Comparison of ENCODE assay signal across 8 mouse cellular contexts in the genomic region with DNA sequence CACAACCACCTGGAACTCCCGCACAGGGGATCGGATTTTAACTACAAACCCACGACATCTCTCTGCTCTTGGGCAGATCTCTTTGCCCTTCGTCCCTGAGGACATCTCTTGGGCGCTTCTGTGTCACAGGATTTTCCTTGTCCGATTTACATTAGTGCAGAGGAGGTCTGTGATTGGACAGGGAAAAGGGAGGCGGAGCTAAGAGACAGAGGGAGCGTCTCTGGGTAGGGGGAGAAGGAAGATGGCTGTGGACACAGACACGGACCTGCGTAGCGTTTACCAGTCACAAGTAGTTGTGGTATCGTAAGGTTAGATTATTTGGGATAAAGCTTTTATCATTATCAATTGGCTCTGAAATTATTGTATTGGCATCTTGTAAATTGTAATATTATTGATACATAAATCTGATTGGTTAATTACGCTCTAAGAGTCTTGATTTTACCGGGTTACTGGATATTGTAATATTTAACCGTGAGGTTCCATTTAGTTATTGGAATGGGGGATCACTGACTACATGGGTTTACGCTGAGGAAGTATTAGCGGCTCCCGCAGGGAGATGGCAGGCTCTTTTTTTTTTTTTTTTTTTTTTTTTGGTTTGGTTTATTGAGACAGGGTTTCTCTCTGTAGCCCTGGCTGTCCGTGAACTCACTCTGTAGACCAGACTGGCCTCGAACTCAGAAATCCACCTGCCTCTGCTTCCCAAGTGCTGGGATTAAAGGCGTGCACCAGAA. TPM values are rescaled to one million over a fixed set of nuclear protein-coding genes. Genes with fewer than 3 reads are reported as not detected.
A peak's percentile ranks its signal among the peaks of the same experiment; 100 is the strongest.
DNase-seq lines count a peak whose midpoint lies in the region; ATAC-seq and TF ChIP-seq lines count a peak whose summit lies in the region.

No protein-coding gene starts in this region.

- H3K4me2 ChIP-seq in lung, embryonic 15.5 days: peak overlapping the region; percentile 43
- peak overlapping the region; percentile 6; the same call in 1 of the 2 replicates for H3K4me2 ChIP-seq in limb, embryonic 14.5 days (replicated peaks; ENCODE audit: low read depth, low read length, severe bottlenecking)
- H3K4me2 ChIP-seq in stomach, postnatal 0 days (replicated peaks; ENCODE audit: low read depth): 0 out of 2 replicates have a peak overlapping the region, but pooled peaks have one; percentile 29

- no peaks in the 10 kb centered on the region for H3K27me3 ChIP-seq in lung, embryonic 15.5 days
- H3K27me3 ChIP-seq in forebrain, embryonic 10.5 days (ENCODE audit: poor library complexity, severe bottlenecking): no peaks in the 10 kb centered on the region
- H3K27me3 ChIP-seq in limb, embryonic 14.5 days (ENCODE audit: control insufficient read depth, insufficient read depth, low read length): no peaks in the 10 kb centered on the region
- H3K27me3 ChIP-seq in stomach, postnatal 0 days (ENCODE audit: control insufficient read depth, insufficient read depth, low read length): no peaks in the 10 kb centered on the region

- peak; percentile 69; the same call in 1 of the 2 replicates for ATAC-seq in lung, embryonic 15.5 days (ENCODE audit: borderline replicate concordance, extremely low read depth, low FRiP score, low TSS enrichment)
- no peak for ATAC-seq in limb, embryonic 14.5 days (ENCODE audit: low FRiP score, low read depth)
- no peak for ATAC-seq in stomach, postnatal 0 days (ENCODE audit: low FRiP score, low TSS enrichment)

- TF ChIP-seq EP300 in stomach, postnatal 0 days (optimal IDR thresholded peaks at IDR 0.05): no peak

- no peaks in the 10 kb centered on the region for H3K4me1 ChIP-seq in lung, embryonic 15.5 days
- no peaks in the 10 kb centered on the region for H3K4me1 ChIP-seq in lung, adult 2 months (ENCODE audit: control insufficient read depth, insufficient read depth, low read length)
- peaks cover 4% of the 10 kb centered on the region for H3K4me1 ChIP-seq in forebrain, embryonic 10.5 days
- H3K4me1 ChIP-seq in limb, embryonic 14.5 days (ENCODE audit: control insufficient read depth, insufficient read depth, low read length): no peaks in the 10 kb centered on the region
- no peaks in the 10 kb centered on the region for H3K4me1 ChIP-seq in stomach, postnatal 0 days (replicated peaks; ENCODE audit: control insufficient read depth, insufficient read depth)

- DNase-seq in lung, adult 2 months: no peak
- peak; percentile 40 for DNase-seq in forebrain, embryonic 10.5 days (ENCODE audit: extremely low spot score, low spot score)
- no peak for DNase-seq in limb, embryonic 14.5 days (ENCODE audit: low spot score)
- no peak for DNase-seq in stomach, postnatal 0 days (ENCODE audit: low spot score)
- DNase-seq in frontal cortex, postnatal 36 days (ENCODE audit: low spot score in 2 of 2): no peak
- DNase-seq in layer of hippocampus, postnatal 25 days (ENCODE audit: extremely low spot score in 1 of 2, low spot score in 1 of 2): no peak
- no peak for DNase-seq in right cerebral cortex, postnatal 4 days

- no peak overlapping the region for H3K9ac ChIP-seq in lung, embryonic 15.5 days
- no peak overlapping the region for H3K9ac ChIP-seq in limb, embryonic 14.5 days (ENCODE audit: low read depth, low read length, severe bottlenecking)
- no peak overlapping the region for H3K9ac ChIP-seq in stomach, postnatal 0 days (ENCODE audit: low read length)

- TF ChIP-seq POLR2A in lung, adult 2 months (IDR thresholded peaks at IDR 0.05; ENCODE audit: borderline replicate concordance, extremely low read depth, low read depth, low read length): no peak
- TF ChIP-seq POLR2A in limb, embryonic 14.5 days (IDR thresholded peaks at IDR 0.05; ENCODE audit: borderline replicate concordance, extremely low read depth, insufficient read depth, insufficient read length): no peak

- no peaks in the 10 kb centered on the region for H3K9me3 ChIP-seq in lung, embryonic 15.5 days
- H3K9me3 ChIP-seq in forebrain, embryonic 10.5 days: no peaks in the 10 kb centered on the region
- H3K9me3 ChIP-seq in limb, embryonic 14.5 days (ENCODE audit: control insufficient read depth, low read length): no peaks in the 10 kb centered on the region
- H3K9me3 ChIP-seq in stomach, postnatal 0 days (ENCODE audit: control insufficient read depth, low read length): no peaks in the 10 kb centered on the region

- 0 out of 2 replicates have a peak overlapping the region, but pooled peaks have one; percentile 4 for H3K4me3 ChIP-seq in lung, embryonic 15.5 days
- H3K4me3 ChIP-seq in lung, adult 2 months (replicated peaks; ENCODE audit: extremely low read depth, low read depth, low read length): no peak overlapping the region
- H3K4me3 ChIP-seq in forebrain, embryonic 10.5 days: peak overlapping the region; percentile 40
- H3K4me3 ChIP-seq in limb, embryonic 14.5 days (replicated peaks; ENCODE audit: low read length): no peak overlapping the region
- no peak overlapping the region for H3K4me3 ChIP-seq in stomach, postnatal 0 days (ENCODE audit: low read depth, low read length)

- H3K36me3 ChIP-seq in lung, embryonic 15.5 days: no peaks in the 10 kb centered on the region
- H3K36me3 ChIP-seq in forebrain, embryonic 10.5 days (replicated peaks): no peaks in the 10 kb centered on the region
- no peaks in the 10 kb centered on the region for H3K36me3 ChIP-seq in limb, embryonic 14.5 days (ENCODE audit: control insufficient read depth, insufficient read depth, low read length)
- H3K36me3 ChIP-seq in stomach, postnatal 0 days (ENCODE audit: control insufficient read depth, insufficient read depth, low read length): no peaks in the 10 kb centered on the region

- TF ChIP-seq CTCF in lung, adult 2 months (IDR thresholded peaks at IDR 0.05; ENCODE audit: insufficient read depth, low read length): no peak
- TF ChIP-seq CTCF in stomach, postnatal 0 days (IDR thresholded peaks at IDR 0.05; ENCODE audit: low read depth): no peak

- H3K27ac ChIP-seq in lung, embryonic 15.5 days: no peak overlapping the region
- no peak overlapping the region for H3K27ac ChIP-seq in forebrain, embryonic 10.5 days
- no peak overlapping the region for H3K27ac ChIP-seq in limb, embryonic 14.5 days (replicated peaks; ENCODE audit: low read depth, low read length)
- no peak overlapping the region for H3K27ac ChIP-seq in stomach, postnatal 0 days (replicated peaks)

- WGBS in lung, embryonic 15.5 days: 31% methylated on average over 21 of the region's 21 CpGs
- WGBS in lung, adult 2 months: 39% methylated on average over 21 of the region's 21 CpGs
- 39% methylated on average over 21 of the region's 21 CpGs for WGBS in forebrain, embryonic 10.5 days
- WGBS in limb, embryonic 14.5 days: 42% methylated on average over 21 of the region's 21 CpGs
- 30% methylated on average over 21 of the region's 21 CpGs for WGBS in stomach, postnatal 0 days

RNA-seq across cellular contexts. Expression of a gene that starts 7.3 kb away (rescaled TPM):
- polyA plus RNA-seq in lung, embryonic 15.5 days (2015; fragmentation: Nextera tagmentation; extraction: Ambion mirVana): 0.49 and 0.52 TPM in 2 replicates
- polyA plus RNA-seq in lung, adult 2 months (2012; rRNA removed): 4.6 and 5.9 TPM in 2 replicates
- 0.11 and 0.21 TPM in 2 replicates for polyA plus RNA-seq in forebrain, embryonic 10.5 days (2016; fragmentation: Nextera tagmentation; extraction: Ambion mirVana)
- 0.47 and 0.64 TPM in 2 replicates for polyA plus RNA-seq in limb, embryonic 14.5 days (2012; rRNA removed)
- 0.81 and 0.83 TPM in 2 replicates for polyA plus RNA-seq in limb, embryonic 14.5 days (2014; fragmentation: Nextera tagmentation; extraction: Ambion mirVana)
- 1.4 and 1.6 TPM in 2 replicates for polyA plus RNA-seq in stomach, postnatal 0 days (2015; fragmentation: Nextera tagmentation; extraction: Ambion mirVana)
- under 1 TPM; 0.28 to 0.42 TPM for total RNA-seq in layer of hippocampus, postnatal 25 days (2021)

RNA-seq across cellular contexts. Expression of a gene that starts 21.0 kb away (rescaled TPM):
- 2.7 and 2.8 TPM in 2 replicates for polyA plus RNA-seq in lung, embryonic 15.5 days (2015; fragmentation: Nextera tagmentation; extraction: Ambion mirVana)
- 3.2 and 9.1 TPM in 2 replicates for polyA plus RNA-seq in lung, adult 2 months (2012; rRNA removed)
- polyA plus RNA-seq in forebrain, embryonic 10.5 days (2016; fragmentation: Nextera tagmentation; extraction: Ambion mirVana): 8.4 and 10.6 TPM in 2 replicates
- polyA plus RNA-seq in limb, embryonic 14.5 days (2012; rRNA removed): 11.2 and 16.3 TPM in 2 replicates
- 5.1 and 6.4 TPM in 2 replicates for polyA plus RNA-seq in limb, embryonic 14.5 days (2014; fragmentation: Nextera tagmentation; extraction: Ambion mirVana)
- polyA plus RNA-seq in stomach, postnatal 0 days (2015; fragmentation: Nextera tagmentation; extraction: Ambion mirVana): 1.2 and 1.5 TPM in 2 replicates
- total RNA-seq in layer of hippocampus, postnatal 25 days (2021): 100 to 1,000 TPM; 278 to 279 TPM

RNA-seq across cellular contexts. Expression of a gene that starts 26.6 kb away (rescaled TPM):
- polyA plus RNA-seq in lung, embryonic 15.5 days (2015; fragmentation: Nextera tagmentation; extraction: Ambion mirVana): 3.1 and 4.6 TPM in 2 replicates
- polyA plus RNA-seq in lung, adult 2 months (2012; rRNA removed): 47.2 and 58.0 TPM in 2 replicates
- polyA plus RNA-seq in forebrain, embryonic 10.5 days (2016; fragmentation: Nextera tagmentation; extraction: Ambion mirVana): 0.06 and 0.15 TPM in 2 replicates
- polyA plus RNA-seq in limb, embryonic 14.5 days (2012; rRNA removed): 1.4 and 2.1 TPM in 2 replicates
- polyA plus RNA-seq in limb, embryonic 14.5 days (2014; fragmentation: Nextera tagmentation; extraction: Ambion mirVana): 1.7 and 1.9 TPM in 2 replicates
- polyA plus RNA-seq in stomach, postnatal 0 days (2015; fragmentation: Nextera tagmentation; extraction: Ambion mirVana): 15.0 and 15.1 TPM in 2 replicates
- total RNA-seq in layer of hippocampus, postnatal 25 days (2021): under 1 TPM; 0.66 to 0.82 TPM

RNA-seq across cellular contexts. Expression of a gene that starts 56.6 kb away (rescaled TPM):
- 2.6 and 3.6 TPM in 2 replicates for polyA plus RNA-seq in lung, embryonic 15.5 days (2015; fragmentation: Nextera tagmentation; extraction: Ambion mirVana)
- polyA plus RNA-seq in lung, adult 2 months (2012; rRNA removed): 58.4 and 101 TPM in 2 replicates
- 0.20 and 0.42 TPM in 2 replicates for polyA plus RNA-seq in forebrain, embryonic 10.5 days (2016; fragmentation: Nextera tagmentation; extraction: Ambion mirVana)
- polyA plus RNA-seq in limb, embryonic 14.5 days (2012; rRNA removed): 7.9 and 8.5 TPM in 2 replicates
- polyA plus RNA-seq in limb, embryonic 14.5 days (2014; fragmentation: Nextera tagmentation; extraction: Ambion mirVana): 3.3 and 3.4 TPM in 2 replicates
- polyA plus RNA-seq in stomach, postnatal 0 days (2015; fragmentation: Nextera tagmentation; extraction: Ambion mirVana): 16.9 and 18.0 TPM in 2 replicates
- total RNA-seq in layer of hippocampus, postnatal 25 days (2021): 1 to 10 TPM; 1.0 to 1.6 TPM

Comparison
In these comparisons a context has a peak if more than half of its experiments do, and no peak if none do; other contexts are left out.
1. H3K4me3 ChIP-seq: peak in lung, embryonic 15.5 days (single experiment) and forebrain, embryonic 10.5 days (single experiment); none in lung, adult 2 months (single experiment), limb, embryonic 14.5 days (single experiment) and stomach, postnatal 0 days (single experiment).
2. Peak in every context shown above with its lines, with median percentiles within 50 percentile points of each other: H3K4me2 ChIP-seq.